In the genomic region with DNA sequence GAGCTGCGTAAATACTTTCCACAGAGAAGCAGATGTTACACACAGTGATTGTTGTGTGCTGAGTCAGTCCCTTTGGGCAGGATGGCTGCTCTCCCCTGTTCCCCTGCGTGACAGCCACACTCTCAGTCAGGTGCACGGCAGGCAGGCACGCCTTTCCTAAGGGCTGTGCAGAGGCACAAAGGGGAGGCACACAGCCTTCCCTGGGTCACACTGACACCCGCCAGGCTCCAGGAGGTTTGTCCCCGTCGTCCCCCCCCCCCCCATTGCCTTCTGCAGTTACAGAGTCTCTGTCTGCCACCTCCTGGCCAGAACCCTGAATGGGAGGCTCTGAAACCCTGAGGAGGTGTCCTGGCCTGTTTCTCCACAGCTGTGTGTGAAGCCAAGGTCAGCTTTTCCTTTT, we compare ENCODE assay signal across 8 mouse cellular contexts.
DNase-seq lines count a peak whose midpoint lies in the region; ATAC-seq and TF ChIP-seq lines count a peak whose summit lies in the region.

No protein-coding gene starts in this region.

- no peaks in the 10 kb centered on the region for H3K36me3 ChIP-seq in ES-Bruce4 (ENCODE audit: control insufficient read depth, insufficient read depth, low read length, poor library complexity, severe bottlenecking)
- no peaks in the 10 kb centered on the region for H3K36me3 ChIP-seq in midbrain, postnatal 0 days (ENCODE audit: insufficient read depth, low read length)

- WGBS in midbrain, postnatal 0 days: 32% methylated on average over 7 of the region's 7 CpGs

- no peak overlapping the region for H3K4me2 ChIP-seq in midbrain, postnatal 0 days (ENCODE audit: low read depth, low read length, poor library complexity, severe bottlenecking)

- TF ChIP-seq EP300 in ES-Bruce4 (IDR thresholded peaks at IDR 0.05; ENCODE audit: insufficient read depth, low read depth, low read length): 0 out of 2 replicates have a peak, but pooled peaks have one; percentile 8

- H3K27me3 ChIP-seq in ES-Bruce4 (ENCODE audit: control insufficient read depth, insufficient read depth, low read length, poor library complexity, severe bottlenecking): no peaks in the 10 kb centered on the region
- no peaks in the 10 kb centered on the region for H3K27me3 ChIP-seq in midbrain, postnatal 0 days (ENCODE audit: insufficient read depth, low read length)

- ATAC-seq in granulocyte monocyte progenitor cell, adult 5-6 weeks (replicated peaks; ENCODE audit: poor library complexity, severe bottlenecking): peak; percentile 43; the same call in 1 of the 2 replicates
- no peak for ATAC-seq in midbrain, postnatal 0 days (ENCODE audit: low FRiP score)
- no peak for ATAC-seq in erythroblast, adult 5-6 weeks (replicated peaks; ENCODE audit: low FRiP score, poor library complexity, severe bottlenecking)

- DNase-seq in adrenal gland, postnatal 14 days: peak; percentile 63
- no peak for DNase-seq in adrenal gland, adult 2 months
- DNase-seq in layer of hippocampus, adult 11-12 months (ENCODE audit: low spot score): peak; percentile 36
- no peak for DNase-seq in layer of hippocampus, adult 9-11 months
- no peak for DNase-seq in midbrain, postnatal 0 days (ENCODE audit: low spot score)

- peak; percentile 43 for TF ChIP-seq CTCF in ES-Bruce4 (IDR thresholded peaks at IDR 0.05; ENCODE audit: low read depth, low read length)
- peak; percentile 53 for TF ChIP-seq CTCF in midbrain, postnatal 0 days (IDR thresholded peaks at IDR 0.05)

- no peak overlapping the region for H3K27ac ChIP-seq in ES-Bruce4 (ENCODE audit: insufficient read depth, low read length)
- H3K27ac ChIP-seq in midbrain, postnatal 0 days (ENCODE audit: low read depth, low read length): no peak overlapping the region

- no peak overlapping the region for H3K4me3 ChIP-seq in ES-Bruce4 (ENCODE audit: low read depth, low read length)
- H3K4me3 ChIP-seq in midbrain, postnatal 0 days (ENCODE audit: low read depth, low read length): no peak overlapping the region

- H3K4me1 ChIP-seq in ES-Bruce4 (ENCODE audit: control insufficient read depth, insufficient read depth, low read length): peaks cover 1% of the 10 kb centered on the region
- H3K4me1 ChIP-seq in midbrain, postnatal 0 days (ENCODE audit: insufficient read depth, low read length): no peaks in the 10 kb centered on the region

- no peak overlapping the region for H3K9ac ChIP-seq in ES-Bruce4 (ENCODE audit: low read depth, poor library complexity, severe bottlenecking)
- H3K9ac ChIP-seq in midbrain, postnatal 0 days (replicated peaks; ENCODE audit: low read length, poor library complexity, severe bottlenecking): no peak overlapping the region

- no peak for TF ChIP-seq POLR2A in ES-Bruce4 (IDR thresholded peaks at IDR 0.05; ENCODE audit: insufficient read depth, low read length)

- H3K9me3 ChIP-seq in ES-Bruce4 (replicated peaks; ENCODE audit: control insufficient read depth, insufficient read depth, low read length, poor library complexity, severe bottlenecking): no peaks in the 10 kb centered on the region
- H3K9me3 ChIP-seq in midbrain, postnatal 0 days (ENCODE audit: low read length): no peaks in the 10 kb centered on the region

Comparison
In these comparisons a context has a peak if more than half of its experiments do, and no peak if none do; other contexts are left out.
1. DNase-seq: peak in adrenal gland, postnatal 14 days (single experiment) and layer of hippocampus, adult 11-12 months (single experiment); none in adrenal gland, adult 2 months (single experiment), layer of hippocampus, adult 9-11 months (single experiment) and midbrain, postnatal 0 days (single experiment).